Mouse (Mus musculus) layer of hippocampus, adult 2 months (tissue): ENCODE measurements around the gene Stx17. TPM values are rescaled to one million over a fixed set of nuclear protein-coding genes. Genes with fewer than 3 reads are reported as not detected.

ENCODE experiments used
- DNase-seq, 2 experiments: peaks; one replicate each; pipeline ENCODE4 v3.0.0; 2022; ENCODE audit warnings: low spot score in 2 of 2
- H3K27ac ChIP-seq: fragments of 200-600 bp; 2 replicates; pipeline ENCODE4 v1.8.1; 2022
- H3K4me3 ChIP-seq: fragments of 200-600 bp; 2 replicates; pipeline ENCODE4 v1.8.1; 2022; ENCODE audit warnings: mild to moderate bottlenecking
- CTCF ChIP-seq: fragments of 200-600 bp; conservative IDR thresholded peaks from 2 replicates; pipeline ENCODE4 v1.8.1; 2022; ENCODE audit warnings: antibody characterized with exemption, mild to moderate bottlenecking, moderate library complexity
- long read RNA-seq, 2 experiments: library from polyadenylated mRNA; stranded (forward); transcript quantifications; one replicate each; pipeline ENCODE4 v2.0.0; 2021; ENCODE audit warnings: borderline mapping rate in 2 of 2
- total RNA-seq, 2 experiments: library from RNA; stranded (reverse); gene quantifications; 2 replicates each; pipeline ENCODE4 v1.2.3; 2021

The Stx17 gene
- total RNA-seq = 10 to 100 TPM; 18.1 to 22.7 TPM
- long read RNA-seq, experiment 1, full-length matches to known transcripts = 3 of 10 reads
- long read RNA-seq, experiment 1, partial matches to known transcripts = 2 of 10 reads
- long read RNA-seq, experiment 1, other reads (novel, unspliced or antisense) = 5 of 10 reads
- long read RNA-seq, experiment 2, full-length matches to known transcripts = 3 of 10 reads
- long read RNA-seq, experiment 2, partial matches to known transcripts = 1 of 10 reads
- long read RNA-seq, experiment 2, other reads (novel, unspliced or antisense) = 6 of 10 reads

- H3K27ac ChIP-seq = peak within 1 kb of the TSS; percentile 94
- H3K4me3 ChIP-seq = peak within 1 kb of the TSS; percentile 97
- DNase-seq = peak; percentile 79 to 85
- TF ChIP-seq CTCF = peak; percentile 13; the same call in 1 of the 2 replicates
These were observed at the start of gene Stx17 for GRCm38 (mm10) chr4:48124773-48125469. TSS of gene Stx17 (plus strand) at chr4:48124915.

GRCm38 (mm10) chr4:48076693-48077471 is 47.8 kb upstream of the Stx17 start:
- peak in 1 of 2 experiments; percentile 45 for DNase-seq
- Histone ChIP-seq H3K27ac (peak overlapping the region; percentile 36; the same call in 1 of the 2 replicates), H3K4me3 (no peak overlapping the region)
- TF ChIP-seq CTCF = no peak

GRCm38 (mm10) chr4:48078213-48078612 is 46.5 kb upstream of the Stx17 start:
- no peak for TF ChIP-seq CTCF
- DNase-seq = no peak
- no peak overlapping the region for H3K4me3 ChIP-seq
- H3K27ac ChIP-seq = no peak overlapping the region

- DNase-seq = no peak
- Histone ChIP-seq H3K4me3 (no peak overlapping the region), H3K27ac (peak overlapping the region; percentile 15; the same call in 1 of the 2 replicates)
- no peak for TF ChIP-seq CTCF
These were observed 45.3 kb upstream of the Stx17 start for GRCm38 (mm10) chr4:48079285-48080039.

GRCm38 (mm10) chr4:48083452-48083851 is 41.3 kb upstream of the Stx17 start:
- no peak overlapping the region for H3K27ac ChIP-seq
- DNase-seq = no peak
- H3K4me3 ChIP-seq = no peak overlapping the region
- TF ChIP-seq CTCF = no peak

- H3K4me3 ChIP-seq = no peak overlapping the region
- no peak for DNase-seq
- TF ChIP-seq CTCF = no peak
- H3K27ac ChIP-seq = 0 out of 2 replicates have a peak overlapping the region, but pooled peaks have one; percentile 7
These were observed 38.1 kb upstream of the Stx17 start for GRCm38 (mm10) chr4:48086609-48087008.

- no peak for DNase-seq
- TF ChIP-seq CTCF = peak; percentile 54
- Histone ChIP-seq H3K4me3 (no peak overlapping the region), H3K27ac (no peak overlapping the region)
These were observed 37.2 kb upstream of the Stx17 start for GRCm38 (mm10) chr4:48087497-48087896.

GRCm38 (mm10) chr4:48093221-48093620 is 31.5 kb upstream of the Stx17 start:
- TF ChIP-seq CTCF = no peak
- no peak for DNase-seq
- no peak overlapping the region for H3K27ac ChIP-seq
- H3K4me3 ChIP-seq = no peak overlapping the region

- no peak for DNase-seq
- no peak for TF ChIP-seq CTCF
- no peak overlapping the region for H3K27ac ChIP-seq
- H3K4me3 ChIP-seq = no peak overlapping the region
These were observed 24.5 kb upstream of the Stx17 start for GRCm38 (mm10) chr4:48100217-48100616.

- Histone ChIP-seq H3K27ac (no peak overlapping the region), H3K4me3 (no peak overlapping the region)
- no peak for TF ChIP-seq CTCF
- DNase-seq = no peak
These were observed 22.7 kb upstream of the Stx17 start for GRCm38 (mm10) chr4:48101981-48102380.

GRCm38 (mm10) chr4:48105387-48105786 is 19.3 kb upstream of the Stx17 start:
- peak overlapping the region; percentile 51; the same call in 1 of the 2 replicates for H3K27ac ChIP-seq
- TF ChIP-seq CTCF = no peak
- H3K4me3 ChIP-seq = no peak overlapping the region
- no peak for DNase-seq

- DNase-seq = no peak
- no peak overlapping the region for H3K27ac ChIP-seq
- no peak for TF ChIP-seq CTCF
- H3K4me3 ChIP-seq = no peak overlapping the region
These were observed 17.6 kb upstream of the Stx17 start for GRCm38 (mm10) chr4:48107086-48107485.
